Mouse (Mus musculus) heart, adult 8-10 months (tissue): ENCODE results near the gene Susd2. TPM values are rescaled to one million over a fixed set of nuclear protein-coding genes. Genes with fewer than 3 reads are reported as not detected.

Source experiments
- DNase-seq: peaks from one replicate; pipeline ENCODE4 v3.0.0; 2022; ENCODE audit warnings: low spot score
- total RNA-seq, 4 experiments: library from RNA; stranded (reverse); gene quantifications; 2 replicates each; pipeline ENCODE4 v1.2.4; 2022

Susd2 gene
- total RNA-seq: 1 to 10 TPM in 3 of 4 experiments, under 1 TPM in 1; 0.98 to 2.2 (median 1.7) TPM

DNA sequence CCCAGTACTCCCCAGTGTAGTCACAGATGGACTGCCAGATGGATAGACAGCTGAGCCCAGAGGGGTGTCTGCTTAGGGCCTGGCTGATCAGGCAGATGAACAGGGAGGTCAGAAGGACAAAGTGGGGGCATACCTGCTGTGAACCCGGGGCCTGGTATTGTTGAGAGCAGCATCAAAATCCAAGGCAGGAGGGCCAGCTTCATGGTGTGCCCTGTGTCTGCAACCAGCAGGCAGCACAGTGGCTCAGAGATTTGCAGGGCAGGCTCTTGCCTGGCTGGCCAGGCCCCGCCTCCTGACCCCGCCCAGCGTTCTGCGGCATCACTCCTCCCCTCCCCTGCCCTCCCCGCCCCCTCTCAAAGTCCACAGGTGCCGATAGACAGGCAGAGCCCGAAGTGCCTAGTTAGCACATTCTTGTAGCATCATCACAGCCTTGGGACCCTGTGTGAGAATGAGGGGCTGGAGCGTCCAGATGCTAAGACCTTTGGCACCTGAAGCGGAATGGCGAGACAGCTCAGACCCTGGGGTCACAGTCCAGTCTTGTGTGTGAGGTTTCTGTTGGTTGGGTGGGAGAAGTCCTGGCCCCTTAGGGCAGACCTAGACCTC is at the start of gene Susd2:
TSS of gene Susd2 (minus strand) at position 268 of the 603 bp plus-strand sequence.
- peak; percentile 28 for DNase-seq

DNA sequence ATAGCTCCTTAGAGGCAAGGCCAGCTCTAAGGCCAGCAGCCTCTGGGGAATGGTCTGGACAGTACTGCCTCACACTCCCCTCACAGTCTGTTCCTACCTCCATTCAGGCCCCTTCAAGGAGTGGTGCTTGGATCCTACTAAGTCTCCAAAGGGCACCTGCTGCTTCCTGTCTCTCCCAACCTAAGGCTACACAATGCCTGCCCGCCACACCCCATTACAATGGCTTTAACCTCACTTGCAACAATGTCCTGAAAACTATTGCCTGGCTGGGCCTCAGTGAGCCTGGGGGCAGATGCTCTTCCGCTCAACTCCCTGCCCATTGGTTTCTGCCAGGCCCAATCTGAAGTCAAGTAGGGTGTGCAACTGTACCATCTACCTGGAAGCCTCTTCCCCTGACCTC is 44.8 kb upstream of the Susd2 start:
- no peak for DNase-seq

DNA sequence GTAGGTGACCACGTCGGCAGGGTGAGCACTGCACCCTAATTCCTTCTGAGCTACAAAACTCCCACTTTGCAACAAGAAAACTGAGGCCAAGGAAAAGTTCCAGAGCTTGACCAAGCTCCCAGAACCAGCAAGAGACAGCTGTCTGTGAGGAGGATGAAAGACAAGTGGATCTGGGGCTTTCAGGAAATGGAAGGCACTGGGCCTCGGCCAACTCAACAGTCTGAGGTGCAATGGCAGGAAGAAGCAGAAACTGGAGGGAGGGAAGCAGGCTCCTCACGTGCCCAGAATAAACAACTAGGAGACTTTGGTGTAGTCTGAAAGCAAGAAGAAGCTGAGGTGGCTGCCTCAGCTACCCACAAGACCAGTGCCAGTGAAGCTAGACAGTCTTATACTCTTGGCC is 42.9 kb upstream of the Susd2 start:
- no peak for DNase-seq

DNA sequence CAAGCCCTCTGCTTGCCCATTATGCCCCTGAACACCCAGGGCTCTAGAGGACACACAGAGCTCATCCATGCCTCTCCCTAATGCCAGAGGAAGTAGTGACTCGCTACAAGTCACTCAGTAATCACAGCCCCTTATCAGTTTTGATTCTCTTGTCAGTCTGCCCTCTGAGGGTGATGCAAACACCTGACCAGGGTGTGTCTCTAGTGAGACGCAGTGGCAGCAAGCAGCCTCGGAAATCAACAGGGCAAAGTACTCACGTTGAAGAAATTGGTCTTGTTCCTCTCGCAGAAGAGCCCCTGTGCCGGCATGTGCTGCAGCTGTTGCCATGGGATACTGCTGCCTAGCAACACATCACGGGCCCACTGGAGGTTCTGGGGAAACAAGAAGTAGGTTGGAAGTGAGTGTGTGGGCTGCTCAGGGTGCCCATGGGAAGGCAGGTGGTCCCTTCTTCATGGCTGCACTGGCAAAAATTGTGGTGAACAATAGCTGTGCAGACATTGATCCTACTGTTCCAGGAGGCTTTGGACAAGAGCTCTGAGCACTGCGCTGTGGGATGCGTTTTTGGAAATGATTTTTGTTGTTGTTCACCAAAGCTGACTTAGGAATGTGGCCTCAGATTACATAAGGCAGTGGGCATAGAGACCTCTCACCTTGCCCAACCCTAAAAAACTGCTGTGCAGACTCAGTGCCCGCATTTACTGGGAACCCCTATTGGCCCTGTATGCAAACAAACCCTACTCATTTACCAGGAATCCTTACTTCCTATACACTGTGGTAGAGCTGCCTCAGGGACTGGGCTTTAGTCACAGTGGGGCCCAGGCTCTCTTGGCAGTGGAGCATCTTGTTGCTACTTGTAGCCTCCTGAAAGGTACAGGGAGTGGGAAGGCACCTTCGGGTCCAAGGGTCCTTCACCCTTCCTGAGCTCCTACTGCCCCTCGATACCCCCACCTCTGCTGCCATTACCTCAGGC is 40.5 kb upstream of the Susd2 start:
- no peak for DNase-seq

DNA sequence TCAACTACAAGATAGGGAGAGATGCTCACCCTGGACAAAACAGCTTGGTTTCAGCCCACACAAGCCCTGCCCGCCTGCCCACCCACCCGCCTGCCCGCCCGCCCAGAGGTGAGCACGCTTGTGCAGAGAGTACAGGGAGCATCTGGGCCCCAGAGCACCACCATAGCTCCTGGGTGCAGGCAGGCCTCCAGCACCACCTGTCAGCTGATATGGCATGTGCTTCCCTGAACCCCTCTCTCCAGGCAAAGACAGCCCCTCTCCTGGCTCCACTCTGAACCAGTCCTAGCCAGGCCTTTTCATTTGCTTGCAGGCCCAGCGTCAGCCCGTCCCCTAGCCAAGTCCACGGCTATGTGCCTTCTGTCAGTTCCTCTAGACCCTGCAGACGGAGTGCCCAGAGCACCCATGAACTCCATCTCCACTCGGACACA is 36.8 kb upstream of the Susd2 start:
- DNase-seq: no peak

DNA sequence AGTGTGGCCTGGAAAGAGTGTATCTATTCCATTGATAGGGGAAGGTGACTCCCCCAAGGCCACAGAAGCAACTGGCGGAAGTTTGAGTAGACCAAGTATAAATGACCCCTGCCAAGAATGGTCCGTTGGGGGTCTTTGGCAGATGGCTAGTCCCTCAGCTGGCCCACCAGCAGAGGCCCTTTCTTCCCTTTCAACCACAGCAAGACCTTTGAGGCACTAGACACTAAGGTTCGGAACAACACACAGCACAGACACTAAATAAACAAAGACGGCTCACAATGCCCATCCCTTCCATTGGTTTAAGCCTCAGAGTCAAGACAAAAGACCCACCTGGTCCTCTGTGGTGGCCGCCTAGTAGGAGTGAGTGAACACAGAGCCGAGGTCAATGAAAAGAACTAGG is 35.4 kb upstream of the Susd2 start:
- no peak for DNase-seq

DNA sequence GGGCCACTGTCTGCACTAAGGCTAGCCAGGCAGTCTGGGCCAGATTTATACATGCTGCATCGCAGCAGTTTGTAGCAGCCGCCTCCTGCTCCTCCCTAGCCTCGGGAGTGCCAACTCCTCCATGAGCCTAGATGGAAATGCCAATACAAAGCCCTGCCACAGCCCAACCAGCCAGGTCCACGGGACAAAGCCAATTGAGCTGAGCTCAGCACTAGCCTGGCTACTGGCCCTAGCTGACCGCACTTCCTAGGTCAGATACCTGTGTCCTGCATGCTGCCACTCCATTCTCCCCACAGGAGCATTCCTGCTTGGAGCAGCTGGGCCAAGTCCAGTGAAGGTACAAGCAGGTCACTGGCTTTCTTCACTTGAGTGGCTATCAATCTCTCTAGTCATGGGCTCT is 34.2 kb upstream of the Susd2 start:
- peak; percentile 28 for DNase-seq

DNA sequence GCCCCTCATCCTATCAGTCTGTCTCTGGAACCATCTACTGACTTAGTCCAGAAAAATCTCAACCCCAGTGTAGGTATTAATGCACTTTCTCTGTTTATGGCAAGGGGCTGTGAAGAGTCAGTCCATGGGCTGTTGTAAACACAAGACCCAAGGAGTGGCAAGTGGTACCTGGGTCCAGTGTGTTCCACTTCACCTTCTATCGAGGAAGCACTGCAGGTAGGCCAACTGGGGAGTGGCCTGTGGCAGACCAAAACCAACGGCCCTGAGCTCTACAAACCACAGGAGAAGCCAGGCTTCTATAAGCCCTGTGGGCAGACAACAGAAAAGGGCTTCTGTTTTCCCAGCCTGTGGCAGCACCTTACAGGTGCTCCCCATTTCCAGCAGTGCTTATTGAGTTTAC is 33.8 kb upstream of the Susd2 start:
- DNase-seq: no peak

DNA sequence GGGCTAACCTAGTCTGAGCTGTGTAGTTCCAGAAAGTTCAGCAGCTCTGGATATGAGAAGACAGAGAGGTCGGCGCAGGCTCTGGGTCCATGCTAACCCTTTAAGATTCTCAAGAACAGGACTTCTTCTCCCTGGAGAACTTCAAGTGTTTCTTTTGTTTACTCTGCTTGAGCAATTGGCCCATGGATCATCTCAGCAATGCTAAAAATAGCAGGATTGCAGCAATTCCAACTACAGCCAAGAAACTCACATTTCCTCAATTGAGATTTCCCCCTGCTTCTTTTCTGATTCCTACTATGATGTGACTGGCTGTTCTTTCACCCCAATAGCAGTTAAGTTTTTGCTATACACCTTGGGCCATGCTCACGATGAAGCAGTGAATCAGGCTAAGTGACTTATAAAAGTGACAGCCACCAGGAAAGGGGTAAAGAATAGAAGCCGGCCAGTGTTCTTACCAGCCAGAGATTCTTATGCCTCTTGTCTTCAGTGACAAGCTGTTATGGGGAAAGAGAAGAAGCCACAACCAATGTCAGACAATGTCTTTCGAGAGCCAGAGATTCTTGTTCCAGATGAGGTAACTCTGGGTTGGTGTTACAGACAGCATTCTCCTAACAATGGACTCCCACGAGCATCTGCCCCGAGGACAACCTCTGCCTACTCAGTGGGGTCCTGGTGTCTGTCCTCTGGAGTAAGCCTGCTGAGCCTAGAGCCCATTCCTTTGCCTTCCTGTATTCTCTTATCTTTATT is 33.2 kb upstream of the Susd2 start:
- peak; percentile 78 for DNase-seq

DNA sequence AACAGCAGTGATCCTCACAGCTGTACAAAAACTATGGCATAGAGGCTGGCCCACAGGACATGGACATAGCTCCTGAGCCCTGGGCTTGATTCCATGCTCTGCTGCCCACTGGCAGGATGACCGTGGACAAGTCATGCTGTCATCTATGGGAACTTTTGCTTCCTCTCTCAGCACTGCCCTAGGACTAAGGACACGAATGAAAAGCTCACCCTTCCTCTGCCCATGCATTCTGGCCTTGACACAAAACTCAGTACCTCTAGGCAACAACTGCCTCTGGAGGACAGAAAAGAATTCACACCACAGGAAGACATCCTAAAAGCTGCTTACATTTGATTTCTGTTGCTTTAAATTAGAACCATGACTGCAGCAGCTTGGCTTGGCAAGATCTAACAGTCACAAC is 32.5 kb upstream of the Susd2 start:
- no peak for DNase-seq

DNA sequence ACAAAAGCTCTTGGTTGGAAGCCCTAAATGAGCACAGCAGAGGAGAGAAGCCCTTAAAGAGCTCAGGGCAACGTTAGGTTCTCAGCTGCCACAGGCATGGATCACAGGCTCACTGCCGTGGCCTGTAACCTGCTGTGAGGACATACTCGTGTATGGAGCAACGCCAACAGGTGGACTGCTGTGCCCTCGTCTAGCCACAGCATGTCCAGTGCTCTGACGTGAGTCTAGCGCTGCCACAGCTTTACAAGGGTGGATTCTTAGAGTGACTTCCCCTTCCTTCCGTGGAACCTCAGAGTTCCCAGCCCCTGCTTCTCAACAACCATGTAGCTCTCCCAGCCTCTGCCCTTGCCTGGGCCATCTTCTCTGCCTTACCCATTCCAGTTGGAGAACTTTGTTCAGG is 31.8 kb upstream of the Susd2 start:
- DNase-seq: no peak

DNA sequence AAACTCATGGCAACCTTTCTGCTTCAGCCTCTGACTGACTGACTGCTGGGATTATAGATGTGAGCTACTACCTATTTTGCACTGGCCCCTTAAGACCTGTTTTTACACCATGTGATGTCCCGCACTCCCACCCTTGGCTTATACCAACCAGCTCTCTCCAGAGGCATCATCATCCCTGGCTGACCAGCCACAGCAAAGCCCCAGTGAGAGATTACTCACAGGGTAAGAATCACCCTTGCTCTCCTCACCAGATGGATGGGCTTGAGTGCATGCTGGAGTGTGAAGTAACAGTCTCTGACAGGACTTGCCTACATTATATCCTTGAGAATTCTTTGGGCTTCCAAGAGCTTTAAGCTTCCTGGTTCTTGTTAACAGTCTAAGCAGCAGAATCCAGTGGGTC is 26.1 kb upstream of the Susd2 start:
- DNase-seq: no peak

DNA sequence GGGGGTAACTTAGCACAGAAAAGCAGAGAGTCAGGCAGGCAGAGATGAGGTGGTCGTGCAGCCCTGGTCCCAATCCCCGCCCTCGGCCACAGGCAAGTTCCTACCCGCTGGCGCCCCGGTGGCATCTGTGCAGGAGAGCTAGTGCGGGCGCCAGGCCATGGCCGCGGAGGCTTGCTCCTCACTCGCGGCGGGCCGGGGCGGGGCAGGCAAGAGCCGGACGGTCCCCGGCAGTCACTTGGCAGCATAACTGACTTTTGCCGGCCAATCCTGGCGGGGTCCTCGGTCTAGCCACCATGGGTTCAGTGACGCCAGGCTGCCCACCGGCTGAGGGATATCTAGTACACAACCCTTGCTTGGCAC is 24.1 kb upstream of the Susd2 start:
- DNase-seq: peak; percentile 53

DNA sequence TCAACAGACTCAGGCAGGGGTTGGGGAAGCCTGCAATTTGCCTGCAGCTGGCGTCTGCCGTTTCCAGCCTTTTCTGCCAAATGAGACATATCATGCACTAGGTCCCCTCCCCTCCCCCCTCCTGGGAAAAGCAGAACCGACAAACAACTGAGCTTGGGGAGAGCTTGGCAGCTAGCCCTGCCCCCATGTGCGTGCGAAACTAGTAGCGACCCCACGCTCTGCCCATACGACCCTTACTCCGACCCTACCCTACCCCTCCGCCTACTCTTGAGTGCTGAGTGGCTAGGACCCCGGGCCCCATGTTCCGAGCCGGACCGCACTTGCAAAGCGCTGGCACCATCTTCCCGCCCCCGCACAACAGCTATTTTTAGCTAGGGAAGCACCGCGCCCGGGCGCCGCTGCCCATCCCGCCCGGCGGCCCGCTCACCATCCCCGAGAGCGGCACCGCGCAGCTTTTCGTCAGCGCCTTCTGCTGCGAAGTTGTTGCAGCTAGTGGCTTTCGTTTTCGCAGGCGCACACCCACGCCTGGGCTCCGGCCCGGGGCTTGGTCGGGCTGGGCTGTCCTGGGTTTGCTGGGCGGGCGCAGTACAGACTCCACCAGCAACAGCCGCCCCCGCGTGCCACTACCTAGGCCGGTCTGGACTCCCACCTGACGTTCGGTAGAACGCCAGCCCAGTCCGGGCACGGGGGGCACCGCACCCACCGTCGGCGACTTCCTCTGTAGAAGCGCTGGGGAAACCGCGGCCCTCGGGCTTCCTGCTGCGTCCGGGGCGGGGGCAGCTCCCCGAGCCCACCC is 23.5 kb upstream of the Susd2 start:
- peak; percentile 67 for DNase-seq

DNA sequence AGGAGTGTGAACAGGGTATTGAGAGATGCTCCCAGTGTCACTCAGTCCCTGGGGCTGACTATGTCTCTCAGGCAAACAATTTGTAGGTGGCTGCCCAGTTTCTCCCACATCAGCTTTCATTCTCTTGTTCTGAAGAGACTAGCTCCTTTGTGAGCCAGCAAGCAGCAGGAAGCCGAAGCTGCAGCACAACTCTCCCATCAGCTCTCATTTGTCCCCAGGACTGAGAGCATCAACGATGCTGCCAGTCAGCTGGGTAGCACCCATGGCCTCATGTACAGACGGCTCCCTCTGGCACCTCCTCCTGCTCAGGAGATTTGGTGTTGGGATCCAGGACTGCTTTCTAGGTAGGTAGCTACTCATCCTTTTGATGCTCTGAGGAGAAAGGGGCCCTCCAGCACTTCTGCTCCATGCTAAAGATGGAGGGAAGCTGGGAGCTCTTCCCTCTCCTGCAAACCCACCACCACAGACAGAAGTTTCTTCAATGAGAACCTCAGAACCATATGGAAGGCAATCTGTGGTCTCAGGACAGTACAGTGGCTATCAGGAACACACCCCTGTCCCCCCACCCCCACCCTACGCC is 22.7 kb upstream of the Susd2 start:
- no peak for DNase-seq

DNA sequence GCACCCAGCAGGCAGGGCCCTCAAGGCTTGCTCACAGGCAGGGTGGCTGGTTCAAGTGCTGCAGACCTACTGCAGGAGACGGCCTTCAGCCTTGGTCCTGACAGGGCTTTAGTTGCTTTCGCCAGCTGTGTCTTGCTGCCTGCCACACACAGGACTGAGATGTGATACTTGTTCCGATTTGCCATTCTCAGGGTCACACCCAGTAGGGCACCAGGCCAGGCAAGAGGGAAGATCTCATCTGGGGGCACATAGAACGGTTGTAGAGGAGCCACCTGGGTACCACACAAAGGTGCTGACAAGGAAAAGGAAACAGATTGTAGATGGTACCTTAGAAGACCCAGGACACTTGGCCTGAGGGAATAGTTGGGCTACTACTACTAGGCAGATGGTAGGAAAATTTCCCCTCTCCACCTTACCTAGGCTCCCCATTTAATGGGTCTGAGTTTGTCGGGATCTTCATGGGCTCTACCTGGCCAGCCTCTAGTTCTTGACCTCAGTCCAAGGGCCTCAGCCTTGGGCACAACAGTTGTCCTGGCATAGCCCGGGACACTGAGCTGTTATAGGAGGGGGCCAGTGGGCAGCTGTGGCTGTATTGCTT is 21.0 kb upstream of the Susd2 start:
- DNase-seq: no peak

DNA sequence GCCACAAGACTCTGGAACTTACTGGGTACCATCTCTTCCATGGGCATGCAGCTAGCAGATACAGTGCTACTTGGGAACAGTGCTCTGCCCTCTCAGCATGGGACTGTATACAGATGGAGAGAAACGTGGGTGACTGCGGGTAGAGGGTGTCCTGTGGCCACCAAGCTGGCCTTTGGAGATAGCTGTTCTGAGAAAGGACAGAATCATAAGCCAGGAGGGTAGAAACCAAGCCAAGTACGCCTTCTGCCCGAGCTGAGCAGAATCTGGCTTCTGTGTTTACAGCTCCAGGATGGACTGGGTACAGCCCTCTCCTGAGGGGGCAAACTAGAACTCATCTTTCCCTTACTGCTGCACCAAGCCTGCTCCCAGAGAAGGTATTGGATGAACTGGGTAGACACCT is 18.8 kb upstream of the Susd2 start:
- no peak for DNase-seq

DNA sequence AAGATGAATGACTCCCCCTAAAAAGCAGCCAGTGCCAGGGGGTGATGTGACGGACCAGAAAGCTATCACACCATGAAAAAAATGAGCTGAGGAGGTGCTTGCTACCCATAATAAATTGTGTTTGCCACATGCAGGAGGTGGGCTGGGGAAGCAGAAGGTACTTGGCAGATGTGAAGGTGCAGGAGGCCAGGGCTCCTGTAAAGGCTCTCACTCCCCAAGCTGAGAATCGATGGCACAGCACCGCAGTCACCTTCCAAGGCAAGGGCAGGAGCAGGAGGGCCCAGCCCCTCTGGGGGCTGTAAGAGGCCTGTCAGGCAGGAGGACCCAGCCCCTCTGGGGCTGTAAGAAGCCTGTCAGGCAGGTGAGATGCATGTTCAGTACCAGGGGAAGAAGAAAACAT is 18.1 kb upstream of the Susd2 start:
- no peak for DNase-seq

DNA sequence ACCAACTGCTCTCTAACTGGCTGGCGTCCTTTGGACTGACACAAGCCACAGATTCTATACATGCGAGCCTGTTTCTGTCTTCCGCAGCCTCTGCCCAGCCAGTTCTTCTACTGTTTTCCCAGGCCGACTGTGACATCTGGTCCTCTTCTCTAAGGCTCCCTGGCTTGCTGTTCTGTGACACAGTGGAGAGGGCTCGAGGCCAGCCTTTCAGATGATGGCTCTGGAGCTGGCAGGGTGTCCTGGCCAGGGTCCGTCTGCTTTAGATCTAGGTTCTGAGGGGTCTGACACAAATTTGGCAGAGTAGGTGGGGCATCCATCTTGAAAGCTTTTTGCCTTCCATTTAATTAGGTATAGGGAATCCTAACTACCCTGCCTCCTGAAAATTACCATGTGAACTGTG is 17.6 kb upstream of the Susd2 start:
- DNase-seq: no peak

DNA sequence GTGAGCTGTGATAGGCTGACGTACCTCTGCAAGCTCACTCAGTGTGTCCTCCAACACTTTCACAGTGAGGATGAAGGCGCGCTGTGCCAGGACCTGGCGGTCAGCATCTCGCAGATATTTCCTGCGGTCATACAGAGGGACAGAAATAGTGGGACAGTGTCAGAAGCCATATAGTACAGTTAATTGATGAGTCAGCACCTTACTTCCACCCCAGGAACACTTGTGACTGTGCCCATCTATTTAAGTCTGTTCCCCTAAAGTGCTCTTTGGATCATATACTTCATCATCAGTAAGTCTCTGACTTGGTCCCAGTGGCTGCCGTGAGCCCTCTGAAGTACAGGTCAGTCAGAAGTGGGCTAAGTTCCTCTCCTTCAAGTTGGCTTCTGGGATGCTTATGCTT is 14.0 kb upstream of the Susd2 start:
- DNase-seq: no peak

DNA sequence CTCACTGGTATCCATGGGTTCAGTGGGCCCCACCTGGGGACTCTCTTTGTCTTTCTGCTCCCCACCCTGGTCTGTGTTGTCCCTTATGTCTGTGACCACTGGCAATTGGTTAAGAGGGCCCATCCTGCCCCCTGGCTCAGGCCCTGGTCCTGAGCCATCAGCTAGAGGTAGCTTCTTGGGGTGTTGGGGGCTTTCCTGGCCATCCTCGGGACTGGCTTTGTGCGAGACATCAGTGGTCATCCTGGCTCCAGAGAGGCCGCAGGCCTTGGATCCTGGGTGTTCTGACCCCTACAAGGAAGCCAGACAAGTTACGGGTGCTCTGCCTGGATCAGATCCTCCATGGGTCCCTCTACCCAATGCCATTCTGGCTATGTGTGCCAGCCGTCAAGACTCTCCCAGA is 13.4 kb upstream of the Susd2 start:
- DNase-seq: no peak
